Mouse (Mus musculus) naive thymus-derived CD4-positive, alpha-beta T cell, adult 2 months (primary cell): ENCODE results near the gene Camk1g.

ENCODE experiments used
- DNase-seq: peaks from one replicate; pipeline ENCODE4 v3.0.0-alpha.2; 2011; ENCODE audit warnings: low read depth

Gene Camk1g

DNA sequence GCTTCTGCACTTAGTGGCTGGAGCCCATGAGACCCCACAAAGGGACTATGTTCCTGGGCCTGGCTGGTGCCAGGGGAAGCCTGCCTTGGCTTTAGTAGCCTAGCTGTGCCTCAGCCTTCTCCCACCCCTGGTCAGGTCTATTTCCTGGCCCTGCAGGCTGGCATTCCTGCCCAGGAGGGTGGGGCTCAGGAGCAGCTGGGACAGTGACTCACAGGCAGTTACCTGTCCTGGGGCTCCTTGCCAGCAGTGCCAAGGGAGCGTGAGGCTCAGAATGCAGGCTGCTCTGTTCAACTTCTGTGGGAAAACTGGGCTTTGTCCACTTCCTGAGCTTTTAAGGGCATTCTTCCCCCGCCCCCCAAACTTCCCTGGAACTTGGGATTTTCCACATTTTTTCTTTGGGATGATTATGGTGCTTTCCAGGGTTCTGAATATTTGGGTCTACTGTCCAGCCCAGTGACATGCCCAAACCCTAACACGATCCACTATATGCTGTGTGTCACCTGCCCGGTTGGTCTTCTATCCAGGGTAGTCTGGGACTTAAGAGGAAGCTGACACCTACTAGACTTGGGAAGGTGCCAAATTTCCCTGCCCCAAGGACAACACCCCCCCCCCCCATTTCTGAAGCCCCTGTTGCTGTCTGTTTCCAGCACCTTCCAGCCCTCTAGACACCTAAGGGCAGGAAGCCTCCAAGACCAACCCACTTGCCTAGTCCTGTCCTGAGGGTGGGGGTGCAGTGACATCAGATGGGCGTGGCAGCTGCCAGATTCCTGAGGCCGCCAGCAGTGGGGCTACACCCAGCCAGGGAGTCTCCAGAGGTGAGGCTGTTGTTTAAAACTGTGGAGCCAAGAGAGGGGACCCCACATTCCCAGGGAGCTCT, 68.6 kb downstream of the Camk1g start:
- DNase-seq, result no peak

DNA sequence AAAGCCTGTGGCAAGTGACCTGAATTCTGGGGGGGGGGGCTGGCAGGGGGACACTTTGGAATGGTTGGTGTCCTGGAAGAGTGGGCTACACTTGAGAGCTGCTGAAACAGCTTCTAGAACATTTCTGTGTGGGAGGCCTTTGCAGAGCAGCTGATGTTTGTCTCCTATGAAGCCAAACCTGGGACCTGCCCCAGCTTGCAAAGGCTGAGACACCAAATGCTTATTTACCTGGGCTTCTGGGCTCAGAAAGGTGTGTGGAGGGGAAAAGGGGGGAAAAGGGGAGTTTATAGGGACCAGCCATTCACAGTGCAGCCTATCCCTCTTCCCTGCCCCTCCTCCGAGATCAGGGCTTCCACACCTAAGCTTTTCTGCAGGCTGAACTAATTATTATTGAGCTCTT, 70.1 kb downstream of the Camk1g start:
- no peak for DNase-seq

GRCm38 (mm10) chr1:193298141-193298765, 71.8 kb downstream of the Camk1g start:
- DNase-seq, result no peak
